Mouse (Mus musculus) adrenal gland (tissue): ENCODE results near the gene Tmem141.

Source experiments
- intact Hi-C: fragments of 180-260 bp; cut with DNase I; formaldehyde crosslinking; loops from one replicate; pipeline ENCODE4 v1.15.1; 2025
- long read RNA-seq, 2 experiments: library from polyadenylated mRNA; unstranded; transcript quantifications; one replicate each; pipeline ENCODE4 v2.0.0; 2020; ENCODE audit warnings: borderline replicate concordance in 1 of 2; ENCODE audit not compliant: insufficient replicate concordance in 1 of 2

The Tmem141 gene
- long read RNA-seq, experiment 1, transcript Tmem141-206 (4 exons, 975 nt): minor isoform, 7 of 34 reads
- long read RNA-seq, experiment 1, transcript Tmem141-205 (5 exons, 795 nt): major isoform, 14 of 34 reads
- long read RNA-seq, experiment 1, partial matches to known transcripts: 1 of 34 reads
- long read RNA-seq, experiment 1, other reads (novel, unspliced or antisense): 8 of 34 reads
- long read RNA-seq, experiment 2, transcript Tmem141-205 (5 exons, 795 nt): major isoform, 6 of 13 reads
- long read RNA-seq, experiment 2, partial matches to known transcripts: 0 of 13 reads
- long read RNA-seq, experiment 2, other reads (novel, unspliced or antisense): 4 of 13 reads

DNA sequence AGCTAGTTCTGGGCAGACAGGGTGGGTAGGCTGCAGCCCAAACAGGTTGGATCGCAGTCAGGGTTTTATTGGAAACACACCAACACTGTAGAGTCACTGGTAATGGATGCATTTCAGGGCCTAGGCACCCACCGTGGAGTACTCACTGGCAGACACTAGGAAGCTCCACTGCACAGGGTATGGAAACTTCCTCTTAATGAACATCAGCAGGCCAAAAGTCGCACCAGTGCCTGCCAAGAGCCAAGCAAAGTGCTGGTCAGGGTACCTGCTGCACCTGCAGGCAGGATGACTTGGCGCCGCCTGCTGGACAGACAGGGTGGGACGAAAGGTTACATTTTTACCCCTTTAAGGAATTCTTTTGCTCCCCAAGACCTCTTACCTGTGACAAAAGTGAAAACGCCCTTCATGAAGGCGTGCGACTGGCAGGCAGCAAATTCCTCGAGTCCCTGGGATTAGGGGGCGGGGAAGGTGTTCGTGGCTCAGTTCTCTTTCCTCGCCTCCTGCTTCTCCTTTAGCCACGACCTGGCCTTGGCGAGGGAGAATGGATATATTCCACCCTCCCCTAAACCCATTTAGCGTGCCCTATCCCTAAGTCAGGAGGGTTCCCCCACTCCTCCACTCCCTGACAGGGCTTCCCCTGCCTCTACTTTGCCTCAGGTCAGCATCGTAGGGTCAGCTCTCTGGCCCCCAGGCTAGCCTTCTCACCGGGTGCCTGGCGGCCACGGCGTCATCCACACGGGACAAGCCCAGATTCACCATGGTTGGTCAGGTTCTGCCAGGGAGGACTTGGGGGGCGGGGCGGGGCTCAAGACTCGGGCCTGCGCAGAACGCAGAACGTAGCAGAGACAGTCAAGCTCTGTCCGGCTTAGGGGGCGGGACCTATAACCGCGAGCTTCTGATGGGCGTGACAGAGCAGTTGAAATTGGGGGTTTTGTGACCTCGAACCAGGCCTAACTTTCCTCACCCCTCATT lies at the start of gene Tmem141:
TSS of gene Tmem141 (minus strand) at position 777 of the 972 bp plus-strand sequence.
- intact Hi-C loops: no loop called here

DNA sequence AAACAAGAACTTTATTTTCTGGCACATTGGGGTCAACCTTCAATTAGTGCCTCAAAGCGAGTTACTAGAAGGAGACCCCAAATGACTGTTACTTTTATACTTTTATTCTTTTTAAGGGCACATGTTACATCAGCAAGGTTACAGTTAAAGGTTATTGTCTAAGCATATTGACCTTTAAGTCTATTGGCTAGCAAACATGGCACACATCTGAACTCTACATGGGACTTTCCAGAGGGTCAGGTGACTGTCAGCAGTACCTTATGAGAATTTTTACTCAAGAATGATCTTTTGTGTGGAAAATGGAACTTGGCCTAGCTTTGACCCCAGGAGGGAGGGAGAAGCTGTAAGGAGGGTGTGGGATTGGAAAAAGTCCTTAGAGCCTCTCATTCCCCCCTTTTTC lies 44.7 kb upstream of the Tmem141 start:
- intact Hi-C loops: no loop called here

DNA sequence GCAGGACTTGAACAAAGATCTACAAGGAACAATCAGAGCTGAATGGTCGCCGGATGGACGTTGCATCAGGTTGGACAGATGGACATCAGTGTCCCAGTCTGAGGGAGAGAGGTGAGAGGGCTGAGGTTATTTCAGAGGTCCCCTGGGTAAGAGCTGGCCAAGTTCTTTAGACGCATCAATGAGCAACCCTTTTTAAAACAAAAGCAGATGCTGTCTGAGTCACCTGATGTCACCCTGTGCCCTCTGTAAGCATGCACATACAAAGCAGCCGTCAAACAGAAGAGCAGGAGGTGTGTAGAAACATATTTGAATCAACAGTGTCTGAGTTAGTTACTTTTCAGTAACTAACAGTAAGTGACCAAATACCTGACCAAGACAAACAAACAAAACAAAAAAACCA lies 42.3 kb upstream of the Tmem141 start:
- intact Hi-C loops: no loop called here

DNA sequence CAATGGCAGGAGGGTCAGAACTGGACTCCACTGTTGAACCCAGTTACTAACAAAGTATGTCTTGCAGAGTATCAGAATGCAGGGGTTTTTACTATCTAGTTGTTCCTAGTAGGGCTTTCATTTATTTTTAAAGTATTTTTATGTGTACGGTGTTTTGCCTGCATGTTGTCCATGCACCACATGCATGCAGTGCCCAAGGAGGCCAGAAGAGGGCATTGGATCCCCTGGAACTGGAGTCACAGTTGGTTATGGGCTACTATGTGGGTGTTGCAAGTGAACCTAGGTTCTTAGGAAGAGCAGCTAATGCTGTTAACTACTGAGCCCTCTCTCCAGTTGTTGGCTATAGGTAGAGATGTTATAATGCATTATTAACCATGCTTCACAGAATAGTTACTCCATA lies 41.7 kb upstream of the Tmem141 start:
- intact Hi-C loops: no loop called here

DNA sequence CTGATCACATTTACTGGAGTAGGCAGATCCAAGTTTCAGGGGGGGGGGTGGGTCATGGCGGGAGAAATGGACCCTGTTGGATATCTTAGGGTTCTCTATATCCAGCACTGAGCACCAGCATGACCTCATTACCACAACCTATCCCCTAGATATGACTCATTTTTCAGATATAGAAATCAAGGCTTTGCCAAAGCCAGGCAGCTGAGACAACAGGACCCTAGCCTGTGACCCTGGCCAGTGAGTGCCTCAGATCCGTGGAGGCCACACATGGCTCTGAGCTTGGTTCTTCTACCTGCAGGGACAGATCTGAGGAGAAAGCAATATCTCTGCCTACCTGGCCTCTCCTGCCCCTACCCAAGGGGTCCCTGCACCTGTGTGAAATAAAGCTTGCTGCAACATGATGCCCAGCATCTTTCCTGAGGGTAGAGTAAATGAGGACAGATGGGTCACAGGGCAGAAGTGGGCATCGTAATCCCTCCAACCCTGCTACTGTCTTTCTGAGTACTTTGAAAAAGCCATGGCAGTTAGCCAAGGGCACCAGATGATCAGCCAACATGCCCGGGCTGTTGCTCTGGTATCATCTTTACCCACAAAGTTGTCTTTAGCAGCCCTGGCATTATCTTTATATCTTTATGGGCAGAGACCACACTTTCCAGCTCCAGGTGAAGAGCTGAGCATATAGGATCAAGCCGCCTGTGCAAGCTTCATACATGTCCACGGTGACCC lies 39.6 kb upstream of the Tmem141 start:
- intact Hi-C loops: no loop called here

DNA sequence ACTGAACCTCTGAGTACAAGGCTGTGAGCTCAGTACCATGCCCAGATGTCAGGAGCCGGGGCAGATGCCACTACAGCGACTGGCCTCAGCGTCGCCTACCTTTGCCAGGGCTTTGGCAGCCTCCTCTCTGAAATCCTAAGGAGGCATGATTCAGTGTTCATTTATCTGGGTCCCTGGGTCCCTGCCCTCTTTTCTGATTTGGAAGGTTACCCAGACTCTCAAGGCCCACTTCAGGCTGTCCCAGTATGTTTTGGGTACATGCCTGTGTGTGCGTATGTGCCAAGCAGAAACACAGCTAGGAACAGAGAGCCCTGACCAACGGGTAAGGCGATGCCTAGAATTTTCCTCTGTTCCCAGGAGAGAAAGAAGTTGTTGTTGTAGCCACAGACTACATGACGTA lies 38.5 kb upstream of the Tmem141 start:
- intact Hi-C loops: no loop called here

DNA sequence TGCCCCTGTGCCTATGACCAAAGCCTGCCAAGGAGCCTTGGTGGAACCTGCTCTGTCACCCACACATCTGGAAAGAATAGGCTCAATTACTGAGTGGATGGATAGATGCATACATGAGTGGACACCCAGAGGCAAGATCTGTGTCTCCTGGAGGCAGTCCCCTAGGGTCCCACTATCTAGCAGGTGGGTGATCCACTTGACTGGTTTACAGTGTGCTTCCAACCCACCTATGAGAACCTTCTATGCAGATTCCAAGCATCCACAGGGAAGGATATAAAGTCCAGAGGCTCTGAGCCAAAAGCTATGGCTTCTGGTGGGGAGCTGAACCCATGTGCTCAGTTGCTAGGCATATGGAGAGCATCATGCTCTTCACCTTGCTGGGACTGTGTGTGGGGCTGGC lies 35.8 kb upstream of the Tmem141 start, which contains the start of gene Lcn5:
TSS of gene Lcn5 (plus strand) at position 301 of the 400 bp plus-strand sequence.
- intact Hi-C loops: no loop called here

DNA sequence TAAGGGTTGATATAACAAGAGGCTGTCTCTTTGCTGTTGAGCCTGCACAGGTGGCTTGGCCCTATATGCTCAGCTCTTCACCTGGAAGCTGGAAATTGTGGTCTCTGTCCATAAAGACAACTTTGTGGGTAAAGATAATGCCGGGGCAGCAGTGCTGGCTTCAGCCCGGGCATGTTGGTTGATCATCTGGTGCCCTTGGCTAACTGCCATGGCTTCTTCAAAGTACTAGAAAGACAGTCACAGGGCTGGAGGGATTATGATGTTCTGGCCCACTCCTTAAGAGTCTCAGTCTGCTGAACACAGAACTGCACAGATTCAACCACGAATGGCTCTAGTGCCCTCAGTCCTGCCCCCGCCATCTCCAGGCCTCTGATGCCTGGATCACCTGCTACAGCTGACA lies 35.4 kb upstream of the Tmem141 start:
- intact Hi-C loops: no loop called here

DNA sequence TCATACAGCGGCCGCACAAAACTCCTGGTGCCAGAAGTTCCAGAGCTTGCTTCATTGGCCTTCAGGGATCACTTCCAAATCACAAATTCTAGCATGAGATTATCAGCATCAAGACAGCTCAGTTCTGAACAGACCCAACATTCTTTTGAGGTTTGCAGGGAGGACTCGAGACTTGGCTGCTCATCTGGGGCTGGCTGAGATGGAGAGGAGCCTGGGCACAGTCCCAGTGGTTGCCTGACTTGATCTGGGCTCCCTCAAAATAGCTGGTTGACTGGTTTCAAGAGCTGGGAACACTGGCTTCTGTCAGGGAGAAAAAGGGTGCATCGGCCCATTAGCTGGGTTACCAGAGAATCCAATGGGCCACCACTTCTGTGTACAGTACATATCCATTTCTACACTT lies 34.9 kb upstream of the Tmem141 start:
- intact Hi-C loops: no loop called here

DNA sequence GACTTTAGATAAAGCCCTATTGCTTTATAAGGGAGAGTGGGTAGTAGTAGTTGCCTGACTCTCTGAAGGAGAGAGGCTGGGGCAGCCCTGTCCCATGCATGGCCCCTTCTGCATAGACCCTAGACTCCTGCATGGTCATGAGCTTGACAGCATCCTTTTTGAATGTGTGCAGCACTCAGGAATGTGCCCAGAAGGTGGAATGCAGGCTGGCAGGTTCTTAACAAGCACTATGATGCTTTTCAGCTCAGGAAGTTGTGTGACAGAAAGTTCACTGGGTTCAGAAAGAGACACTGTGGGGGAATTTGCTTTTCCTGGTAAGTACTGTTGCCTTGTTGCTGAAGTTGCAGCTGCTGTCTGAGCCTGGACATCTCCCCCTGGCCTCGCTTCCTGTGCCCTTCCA lies 32.7 kb upstream of the Tmem141 start:
- intact Hi-C loops: no loop called here

DNA sequence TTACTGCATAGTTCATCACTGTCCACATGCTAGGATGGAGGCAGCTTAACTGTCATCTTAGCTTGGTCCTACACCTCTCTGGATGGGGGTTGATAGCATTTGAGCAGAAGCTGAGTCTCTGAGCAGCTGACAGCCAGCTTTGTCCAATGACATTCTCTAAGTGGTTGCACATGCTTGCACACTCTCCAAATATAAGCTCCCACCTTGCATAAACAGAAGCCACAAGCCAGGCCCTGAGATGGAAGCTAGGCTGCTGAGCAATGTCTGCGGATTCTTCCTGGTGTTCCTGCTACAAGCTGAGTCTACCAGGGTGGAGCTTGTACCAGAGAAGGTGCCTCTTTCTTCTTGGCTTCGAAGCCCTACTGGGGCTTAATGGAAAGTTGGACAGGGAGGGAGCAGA lies 31.1 kb upstream of the Tmem141 start, which contains the start of gene Lcn8:
TSS of gene Lcn8 (plus strand) at position 219 of the 400 bp plus-strand sequence.
- intact Hi-C loops: no loop called here

DNA sequence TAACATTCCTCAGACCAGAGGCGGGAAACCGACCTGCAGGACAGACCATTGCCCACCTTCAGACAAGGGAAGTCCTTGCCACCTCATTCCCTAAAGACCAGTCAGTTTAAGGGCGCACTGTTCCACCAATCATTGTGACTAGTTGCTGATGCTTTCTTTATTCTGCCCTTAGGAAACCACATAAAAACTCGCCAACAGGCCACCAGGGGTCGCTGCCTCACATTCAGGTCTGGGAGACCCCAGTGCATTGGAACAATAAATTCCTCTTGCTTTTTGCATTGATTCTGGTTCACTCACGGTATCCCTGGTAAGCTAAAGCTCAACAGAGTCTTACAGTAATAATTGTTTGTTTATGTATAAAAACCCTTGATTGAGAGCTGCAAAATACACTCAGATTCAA lies 18.1 kb upstream of the Tmem141 start:
- intact Hi-C loops: no loop called here

DNA sequence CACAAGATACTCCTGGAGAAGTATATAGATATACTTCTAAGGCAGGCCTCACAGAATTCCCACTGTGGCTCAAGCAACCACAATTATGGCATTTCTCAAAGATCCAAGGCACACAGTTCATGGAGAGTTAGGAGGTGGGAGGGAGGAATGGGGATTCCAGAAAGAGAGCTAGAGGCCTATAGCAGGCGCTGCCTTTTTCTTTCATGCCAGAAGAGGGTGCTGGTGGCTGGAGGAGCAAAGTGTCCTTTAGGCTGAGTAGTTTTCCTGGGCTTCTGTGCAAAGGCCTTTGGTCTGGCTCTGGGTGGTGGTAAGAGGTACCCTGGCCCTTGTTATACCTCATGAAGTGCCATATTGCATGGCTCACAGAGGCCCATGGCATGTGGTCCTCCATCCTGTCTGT lies 12.2 kb upstream of the Tmem141 start:
- intact Hi-C loops: no loop called here

DNA sequence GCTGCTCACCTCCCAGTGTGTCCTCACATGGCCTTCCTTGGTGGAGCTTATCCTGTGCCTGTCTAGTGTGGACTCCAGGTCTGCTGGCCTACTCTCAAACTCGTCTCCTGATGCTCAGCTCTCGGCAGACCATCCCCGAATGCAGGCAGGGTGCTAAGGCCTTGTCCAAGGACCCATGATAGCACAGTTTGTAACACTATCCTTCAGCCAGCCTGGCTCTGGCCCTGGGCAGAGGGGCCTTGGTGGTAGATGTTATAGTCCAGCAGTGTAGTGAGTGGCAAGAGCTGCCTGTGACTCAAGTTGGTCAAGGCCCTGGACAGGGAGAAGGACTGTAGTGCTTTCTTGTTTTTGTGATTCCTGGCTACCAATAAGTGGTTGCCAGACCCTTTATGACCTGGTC lies 11.8 kb upstream of the Tmem141 start:
- intact Hi-C loops: no loop called here

DNA sequence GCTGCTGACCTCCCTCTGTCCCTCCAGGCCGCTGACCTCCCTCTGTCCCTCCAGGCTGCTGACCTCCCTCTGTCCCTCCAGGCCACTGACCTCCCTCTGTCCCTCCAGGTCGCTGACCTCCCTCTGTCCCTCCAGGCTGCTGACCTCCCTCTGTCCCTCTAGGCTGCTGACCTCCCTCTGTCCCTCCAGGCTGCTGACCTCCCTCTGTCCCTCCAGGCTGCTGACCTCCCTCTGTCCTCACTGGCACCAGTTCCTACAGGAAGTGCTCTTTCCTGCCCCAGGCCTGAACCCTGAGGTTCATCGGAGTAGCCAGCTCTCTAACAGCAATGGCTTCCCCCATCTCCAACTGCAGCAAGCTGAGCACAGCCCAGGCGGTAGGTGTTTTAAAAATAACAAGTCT lies 6.9 kb upstream of the Tmem141 start:
- intact Hi-C loops: no loop called here

DNA sequence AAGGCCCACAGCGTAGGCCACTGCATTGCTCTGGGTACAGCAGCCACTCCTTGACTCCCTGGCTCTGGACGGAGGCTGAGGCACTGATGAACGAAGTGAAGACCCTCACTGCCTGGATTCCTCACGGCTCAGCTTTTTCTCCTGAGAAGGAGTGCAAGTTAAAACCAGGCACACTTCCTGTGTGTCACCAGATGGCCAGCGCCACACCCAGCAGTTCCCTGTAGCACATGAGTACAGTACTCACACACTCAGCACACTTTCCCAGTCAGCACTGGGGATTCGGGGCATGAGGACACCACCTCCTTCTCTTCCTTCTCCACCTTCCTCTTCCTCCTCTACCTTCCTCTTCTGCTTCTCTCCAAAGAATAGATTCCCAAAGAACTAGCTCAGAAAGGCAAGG lies 6.0 kb upstream of the Tmem141 start, which contains the start of gene Fcna:
TSS of gene Fcna (minus strand) at position 220 of the 400 bp plus-strand sequence.
- intact Hi-C loops: no loop called here

DNA sequence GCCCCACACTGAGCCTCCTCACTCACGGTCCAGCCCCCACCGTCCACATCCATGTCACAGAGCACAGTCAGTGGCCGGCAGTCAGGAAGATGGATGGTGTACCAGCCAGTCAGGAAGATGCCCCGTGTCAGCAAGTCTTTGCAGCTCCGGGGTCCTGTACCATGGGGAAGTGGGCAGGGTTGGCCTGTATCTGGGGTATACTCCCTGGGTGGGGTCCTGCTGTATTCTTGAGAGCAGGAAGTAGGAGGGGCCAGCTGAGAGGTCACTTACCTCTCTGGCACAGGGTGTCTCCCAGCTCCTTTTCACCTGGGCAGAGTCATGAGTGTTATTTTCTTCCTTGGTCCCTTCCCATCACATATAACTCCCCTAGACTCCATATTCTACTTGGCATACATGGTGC lies 4.2 kb upstream of the Tmem141 start:
- intact Hi-C loops: no loop called here

DNA sequence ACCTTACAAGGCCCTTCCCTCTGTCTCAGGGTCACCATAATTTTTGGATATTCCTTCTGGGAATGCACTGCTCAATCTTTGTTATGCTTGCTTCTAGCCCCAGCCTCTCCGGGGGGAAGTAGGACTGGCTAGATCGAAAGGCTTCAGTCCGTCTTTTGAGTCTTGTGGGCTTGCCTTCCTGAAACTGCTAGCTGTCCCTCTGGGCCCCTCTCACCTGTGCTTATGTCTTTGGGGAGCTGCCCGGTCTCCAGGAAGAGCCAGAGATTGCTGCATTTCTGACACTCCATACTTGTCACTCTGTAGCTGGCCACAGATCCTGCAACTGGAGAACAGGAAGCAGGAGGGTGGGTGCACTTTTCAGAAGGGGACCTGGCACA lies 965 bp downstream of the Tmem141 start:
- intact Hi-C loops: no loop called here

DNA sequence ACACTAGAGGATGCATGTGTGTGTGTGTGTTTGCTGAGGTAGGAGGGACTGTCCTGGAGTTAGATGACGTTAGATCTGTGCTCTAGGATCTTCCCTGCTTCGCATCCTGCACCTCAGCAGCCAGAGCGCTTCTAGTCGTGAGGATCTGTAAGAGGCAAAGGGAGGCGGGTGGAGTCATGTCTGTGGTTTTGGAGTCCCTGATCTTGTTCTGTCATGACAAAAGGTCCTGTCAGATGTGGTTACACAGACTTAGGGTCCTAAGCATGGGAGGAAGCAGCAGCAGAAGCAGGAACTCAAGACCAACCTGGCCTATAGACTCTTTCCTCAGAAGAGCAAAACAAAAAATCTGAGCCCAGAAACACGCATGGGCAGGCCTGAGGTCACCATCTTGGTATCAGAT lies 1.4 kb downstream of the Tmem141 start:
- intact Hi-C loops: no loop called here

DNA sequence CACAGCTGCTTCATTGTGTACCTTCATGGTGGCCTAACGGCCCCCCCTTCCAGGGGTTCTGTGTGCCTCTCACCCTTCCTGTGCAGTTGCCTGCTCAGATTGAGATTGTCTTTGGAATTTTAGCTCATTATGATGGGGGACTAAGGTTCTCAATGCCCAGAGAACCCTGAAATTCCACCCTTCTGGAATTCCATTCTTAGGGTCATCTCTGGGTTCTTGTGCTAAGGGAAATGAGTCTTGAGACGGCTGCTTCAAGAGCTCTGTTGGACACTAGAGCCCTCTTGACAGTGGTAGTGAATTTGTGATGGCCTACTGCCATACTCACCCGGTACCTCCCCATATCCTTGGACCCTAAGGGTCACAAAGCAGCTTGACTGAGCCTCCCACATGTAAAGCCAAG lies 4.2 kb downstream of the Tmem141 start, which contains the start of gene Ccdc183:
TSS of gene Ccdc183 (minus strand) at position 101 of the 400 bp plus-strand sequence.
- intact Hi-C loops: no loop called here

DNA sequence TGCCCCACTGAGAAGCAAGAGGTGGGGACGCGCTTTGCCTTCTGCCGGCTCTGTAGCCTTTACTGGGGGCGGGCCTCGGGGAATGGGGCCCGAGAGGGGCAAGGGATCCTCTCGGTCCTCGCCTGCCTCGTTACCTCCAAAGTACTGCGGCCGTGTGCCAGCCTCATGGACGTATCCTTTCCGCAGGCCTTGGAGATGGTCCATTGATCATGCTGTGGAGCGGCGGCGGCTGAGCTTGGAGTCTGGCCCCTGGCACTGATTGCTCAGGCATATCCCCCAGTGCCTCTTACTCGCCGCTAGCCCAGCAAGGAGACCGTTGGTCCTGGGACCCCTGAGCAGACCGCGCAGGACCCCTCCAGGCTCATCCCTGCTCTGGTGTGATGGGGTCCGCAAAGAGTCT lies 5.4 kb downstream of the Tmem141 start:
- intact Hi-C loops: no loop called here

DNA sequence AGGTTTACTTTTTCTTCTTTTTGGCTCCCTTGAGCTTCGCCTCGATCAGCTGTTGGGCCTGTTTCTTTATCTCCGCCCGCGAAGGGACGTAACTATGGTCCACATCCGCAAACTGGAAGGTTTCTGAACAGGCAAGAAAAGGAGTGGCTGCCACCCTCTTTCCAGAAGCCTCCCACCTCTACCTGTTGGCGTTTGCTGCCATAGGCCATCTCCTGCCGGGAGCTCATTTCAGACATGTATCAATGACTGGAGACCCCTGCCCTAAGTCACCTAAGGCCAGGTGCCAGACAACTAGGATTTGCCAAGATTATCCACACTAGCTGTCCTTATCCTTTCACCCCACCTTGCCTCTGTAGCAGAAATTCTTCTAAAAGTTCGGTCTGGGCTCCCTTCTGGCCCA lies 13.1 kb downstream of the Tmem141 start:
- intact Hi-C loops: no loop called here
